Mouse (Mus musculus) small intestine, adult 2 months (tissue): ENCODE results near the gene Akap3.

Experiments
- CTCF ChIP-seq: fragments of 200-500 bp; IDR thresholded peaks from 2 replicates; pipeline ENCODE4 v1.5.1; 2012; ENCODE audit warnings: low read depth, mild to moderate bottlenecking, control low read depth, inconsistent platforms, low read length, moderate library complexity, mixed read lengths; ENCODE audit not compliant: insufficient replicate concordance, insufficient read length; ENCODE audit errors: extremely low read depth
- POLR2A ChIP-seq: fragments of 200-500 bp; IDR thresholded peaks from 2 replicates; pipeline ENCODE4 v1.6.1; 2012; ENCODE audit warnings: low read depth, mild to moderate bottlenecking, control low read depth, inconsistent platforms, low read length, moderate library complexity

DNA sequence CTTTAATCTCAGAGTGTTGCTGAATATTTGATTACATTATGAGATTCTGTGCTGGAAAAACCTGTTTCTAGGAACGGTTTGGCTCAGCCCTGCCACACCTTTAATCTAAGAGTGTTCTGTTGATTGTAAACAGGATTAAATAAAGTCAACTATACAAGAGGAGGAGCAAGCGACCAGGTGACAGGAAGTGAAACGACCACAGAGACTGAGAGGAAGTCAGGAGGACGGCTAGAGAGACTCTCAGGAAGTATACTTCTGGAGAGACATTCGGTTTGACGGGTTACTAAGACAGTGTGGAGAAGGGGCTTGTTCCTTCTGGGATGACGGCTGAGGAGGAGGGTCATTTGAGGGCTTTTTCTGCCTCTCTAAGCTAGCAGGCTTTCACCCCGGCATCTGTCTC lies 16.3 kb upstream of the Akap3 start:
- TF ChIP-seq POLR2A (no peak), CTCF (no peak)
